ENCODE assay signal across 10 mouse cellular contexts in the genomic region with DNA sequence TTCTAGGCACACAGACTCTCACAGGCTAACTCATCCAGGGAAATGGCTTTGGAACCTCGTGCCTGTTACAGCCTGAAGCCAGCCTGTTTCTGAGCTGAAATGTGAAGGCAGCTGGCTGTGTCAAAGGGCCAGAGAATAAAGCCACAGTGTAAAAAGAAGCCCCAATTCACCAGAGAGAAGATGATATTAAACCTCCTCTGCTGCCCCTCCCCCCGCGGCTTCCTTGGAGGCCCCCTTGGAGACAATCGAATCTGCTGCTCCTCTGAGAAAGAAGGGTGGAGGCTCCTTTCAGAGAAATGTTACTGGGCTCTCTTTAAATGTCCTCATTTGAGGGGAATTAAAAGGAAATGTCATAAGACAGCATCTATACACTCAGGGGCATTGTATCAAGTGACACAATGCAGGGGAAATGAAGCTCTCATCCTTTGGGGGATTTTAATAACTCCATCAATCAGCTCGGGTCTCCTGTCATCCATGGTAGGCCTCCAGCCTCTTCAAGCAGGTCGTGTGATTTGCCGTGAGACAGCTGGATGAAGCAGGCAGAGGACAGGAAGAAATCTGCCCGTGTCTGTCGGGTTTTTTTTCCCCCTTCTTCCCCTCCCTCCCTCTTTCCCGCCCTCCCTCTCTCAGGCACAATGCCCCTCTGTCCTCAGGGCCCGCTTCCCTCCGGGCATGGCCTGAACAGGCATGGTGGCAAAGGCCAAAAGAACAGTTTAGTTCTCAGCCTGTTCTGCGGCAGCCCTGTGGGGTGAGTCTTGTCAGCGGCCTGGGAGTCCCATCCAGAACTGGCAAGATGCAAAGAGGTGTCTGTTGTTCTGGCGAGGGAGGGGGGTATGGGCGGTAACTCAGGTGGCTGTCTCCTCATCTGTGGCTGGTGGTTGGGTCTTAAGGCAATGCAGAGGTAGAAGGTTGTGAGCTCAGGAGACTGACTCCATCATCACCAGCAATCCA.
A peak's percentile ranks its signal among the peaks of the same experiment; 100 is the strongest.
DNase-seq lines count a peak whose midpoint lies in the region; TF ChIP-seq lines count a peak whose summit lies in the region.
"Had no signal": no experiment of that assay in that cellular context is flagged by ENCODE, and none has a peak within 500 bp of the region (broad histone marks: within the 10 kb centered on the region; RNA-seq: fewer than 3 reads in every experiment).

No protein-coding gene starts in this region.

- 52% methylated on average over 16 of the region's 16 CpGs for WGBS in spleen, adult 2 months

- no peaks in the 10 kb centered on the region for H3K36me3 ChIP-seq in spleen, adult 2 months (ENCODE audit: control insufficient read depth, insufficient read depth, low read length)

- H3K27me3 ChIP-seq in spleen, adult 2 months (ENCODE audit: control insufficient read depth, insufficient read depth, low read length): no peaks in the 10 kb centered on the region

- peak overlapping the region; percentile 58 for H3K27ac ChIP-seq in spleen, adult 2 months (ENCODE audit: insufficient read depth, low read length)
- H3K27ac ChIP-seq: liver, embryonic 14.5 days had no signal

- peak; percentile 45 for DNase-seq in gastrocnemius, postnatal 14 days
- DNase-seq in gastrocnemius, adult 18-20 months (ENCODE audit: low spot score): no peak
- DNase-seq in spleen, adult 2 months (ENCODE audit: low read depth in 1 of 2, low spot score in 2 of 2): no peak
- no peak for DNase-seq in spleen, postnatal 10 days (ENCODE audit: low spot score in 2 of 2)
- peak; percentile 65 for DNase-seq in induced T-regulatory cell, adult 2 months (ENCODE audit: low read depth)
- DNase-seq in retina, embryonic 14.5 days (ENCODE audit: low spot score): peak; percentile 57
- DNase-seq in adrenal gland, adult 8-10 months: no peak
- no peak for DNase-seq in heart, postnatal 25 days (ENCODE audit: low spot score)

- intact Hi-C loops in gastrocnemius, postnatal 14 days (cut with DNase I; ENCODE audit: low total_unique reads): no loop called here
- intact Hi-C loops in heart, postnatal 25 days (cut with DNase I): loop anchor here (5.0 kb wide), 5 partner anchors 38 to 382 kb away; no protein-coding TSS in a partner anchor

- no peak for TF ChIP-seq POLR2A in spleen, adult 2 months (IDR thresholded peaks at IDR 0.05; ENCODE audit: low read depth, low read length)

- H3K4me3 ChIP-seq in spleen, adult 2 months (ENCODE audit: extremely low read depth, insufficient read depth, insufficient read length): no peak overlapping the region
- H3K4me3 ChIP-seq: erythroblast, embryonic 14.5 days had no signal

- TF ChIP-seq CTCF in spleen, adult 2 months (IDR thresholded peaks at IDR 0.05; ENCODE audit: extremely low read depth, insufficient read depth, insufficient read length, insufficient replicate concordance): no peak

- H3K4me1 ChIP-seq in spleen, adult 2 months (ENCODE audit: control insufficient read depth, insufficient read depth, insufficient read length): peaks cover 13% of the 10 kb centered on the region; the same call in 1 of the 2 replicates

Comparison
In these comparisons a context has a peak if more than half of its experiments do, and no peak if none do; other contexts are left out.
1. DNase-seq: peak in gastrocnemius, postnatal 14 days (single experiment), induced T-regulatory cell, adult 2 months (single experiment) and retina, embryonic 14.5 days (single experiment); none in gastrocnemius, adult 18-20 months (single experiment), spleen, adult 2 months (0 of 2), spleen, postnatal 10 days (0 of 2), adrenal gland, adult 8-10 months (single experiment) and heart, postnatal 25 days (single experiment).